Mouse (Mus musculus) kidney, postnatal 14 days (tissue): ENCODE results near the gene Msmb.
"Not testable (repeated sequence)": the region's sequence is repeated elsewhere in the genome, so short reads cannot be mapped to it uniquely, and the experiment has no call there.

Source experiments
- DNase-seq: peaks from one replicate; pipeline ENCODE4 v3.0.0; 2022; ENCODE audit warnings: mixed read lengths

Msmb gene

GRCm38 (mm10) chr14:32141723-32142122 lies at the start of gene Msmb:
TSS of gene Msmb (plus strand) at chr14:32142023.
- DNase-seq: no peak

DNA sequence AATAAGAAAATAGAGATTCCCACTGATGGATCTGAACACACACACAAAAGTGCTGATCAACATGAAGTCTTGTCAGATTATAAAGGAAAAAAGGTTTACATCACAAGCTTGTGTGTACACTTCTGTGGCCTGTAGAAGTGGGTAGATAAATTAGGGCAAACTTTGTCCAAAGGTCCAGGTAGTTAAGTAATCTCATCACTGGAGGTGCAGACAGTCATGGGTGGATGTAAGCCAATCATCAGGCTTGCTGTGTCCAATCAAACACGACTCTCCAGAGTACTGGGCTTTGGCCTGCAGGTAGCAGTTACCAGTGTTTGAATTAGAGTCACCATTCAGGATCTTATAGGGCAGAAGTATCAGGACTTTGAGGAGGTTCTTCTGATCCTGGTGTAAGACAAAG lies 48.8 kb upstream of the Msmb start:
- no peak for DNase-seq

GRCm38 (mm10) chr14:32093500-32094117 lies 48.2 kb upstream of the Msmb start:
- no peak for DNase-seq

DNA sequence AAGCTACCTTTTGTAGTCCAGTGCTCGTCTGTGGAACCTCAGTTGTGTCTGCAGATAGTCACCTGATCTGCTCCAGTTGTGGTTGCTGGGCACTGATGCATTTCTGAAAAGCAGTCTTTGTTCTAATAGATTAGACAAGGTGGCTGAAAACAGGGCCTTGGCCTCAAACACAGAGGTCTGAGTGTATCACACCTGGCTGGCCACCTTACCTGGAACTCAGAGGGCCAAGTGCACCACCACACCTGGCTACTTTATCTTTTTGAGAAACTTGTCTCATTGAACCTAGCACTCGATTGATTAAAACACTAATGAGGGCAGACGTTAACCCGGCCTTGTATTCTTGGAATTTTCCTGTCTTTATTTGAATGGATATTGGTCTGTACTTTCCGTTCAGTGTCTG lies 46.2 kb upstream of the Msmb start:
- DNase-seq: no peak

DNA sequence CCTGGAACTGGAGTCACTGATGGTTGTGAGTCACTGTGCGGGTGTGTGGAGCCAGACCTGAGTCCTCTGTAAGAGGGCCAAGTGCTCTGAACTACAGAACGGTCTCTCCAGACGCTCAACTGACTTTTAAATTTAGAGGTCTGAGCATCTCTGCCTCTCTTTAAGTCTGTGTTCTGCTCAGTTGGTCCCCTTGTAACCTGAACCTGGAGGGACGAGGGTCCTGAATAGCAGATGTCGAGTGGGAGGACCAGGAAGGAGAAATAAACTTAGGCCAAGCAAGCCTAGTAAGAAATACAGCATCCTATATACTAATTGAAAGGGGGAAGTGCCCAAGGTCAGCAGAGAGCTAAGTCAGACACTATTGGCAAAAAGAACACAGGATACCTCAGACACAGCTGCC lies 45.1 kb upstream of the Msmb start:
- no peak for DNase-seq

- no peak for DNase-seq
These were observed 44.1 kb upstream of the Msmb start for GRCm38 (mm10) chr14:32097691-32098090.

DNA sequence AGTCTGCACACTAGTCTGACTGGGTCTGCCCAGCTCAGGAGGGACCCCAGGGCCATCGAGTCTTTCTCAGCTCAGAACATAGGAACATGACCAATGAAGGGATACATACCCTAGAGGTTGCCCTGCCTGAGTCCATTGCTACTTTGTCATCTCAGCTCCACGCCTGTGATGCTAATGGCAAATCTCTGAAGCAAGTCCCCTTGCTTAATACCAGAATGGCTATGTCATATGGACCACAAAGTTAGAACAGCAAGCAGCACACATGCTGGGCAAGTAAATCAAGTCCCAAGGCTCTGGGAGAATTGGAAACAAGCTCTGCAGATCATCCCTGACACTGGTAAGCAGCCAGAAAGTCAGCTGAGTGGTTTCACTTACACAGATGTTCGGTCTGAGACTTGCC lies 42.9 kb upstream of the Msmb start:
- DNase-seq: no peak

DNA sequence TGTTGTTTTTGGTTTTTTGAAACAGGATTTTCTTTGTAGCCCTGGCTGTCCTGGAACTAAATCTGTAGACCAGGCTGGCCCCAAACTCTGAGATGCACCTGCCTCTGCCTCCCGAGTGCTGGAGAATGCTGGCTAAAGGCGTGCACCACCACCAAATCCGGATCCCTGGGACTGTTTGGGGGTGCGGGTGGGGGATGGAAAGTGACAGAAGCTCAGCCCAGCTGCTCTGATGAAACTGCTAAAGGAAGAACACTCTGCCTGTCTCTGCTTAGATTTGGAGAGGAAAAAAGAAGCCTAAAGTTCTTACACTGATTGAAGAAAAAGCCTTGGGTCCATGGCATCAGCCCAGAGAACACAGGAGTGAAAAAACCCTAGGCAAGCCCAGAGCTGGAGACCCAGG lies 38.3 kb upstream of the Msmb start:
- DNase-seq: no peak

GRCm38 (mm10) chr14:32105663-32106062 lies 36.2 kb upstream of the Msmb start:
- no peak for DNase-seq

GRCm38 (mm10) chr14:32106911-32107310 lies 34.9 kb upstream of the Msmb start:
- DNase-seq: no peak

DNA sequence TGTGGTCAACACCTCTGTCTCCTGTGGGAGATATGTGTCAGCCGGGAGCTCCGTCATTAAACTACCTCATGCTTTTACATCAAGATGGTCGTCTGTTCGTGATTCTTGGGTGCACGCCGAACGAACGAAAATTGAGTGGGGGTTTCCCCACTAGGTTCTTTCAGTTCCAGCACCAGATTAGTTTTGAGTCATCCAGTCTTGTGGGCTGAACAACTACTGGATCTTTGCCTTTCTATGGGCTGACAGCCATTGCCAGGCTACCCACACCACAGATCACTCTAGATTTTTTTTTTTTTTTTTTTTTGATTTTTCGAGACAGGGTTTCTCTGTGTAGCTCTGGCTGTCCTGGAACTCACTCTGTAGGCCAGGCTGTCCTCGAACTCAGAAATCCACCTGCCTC lies 29.7 kb upstream of the Msmb start:
- not testable (repeated sequence) for DNase-seq

- no peak for DNase-seq
These were observed 20.6 kb upstream of the Msmb start for GRCm38 (mm10) chr14:32120940-32121919.

- DNase-seq: peak; percentile 47
These were observed 19.9 kb upstream of the Msmb start for GRCm38 (mm10) chr14:32121920-32122315.

GRCm38 (mm10) chr14:32124261-32124660 lies 17.6 kb upstream of the Msmb start:
- no peak for DNase-seq

DNA sequence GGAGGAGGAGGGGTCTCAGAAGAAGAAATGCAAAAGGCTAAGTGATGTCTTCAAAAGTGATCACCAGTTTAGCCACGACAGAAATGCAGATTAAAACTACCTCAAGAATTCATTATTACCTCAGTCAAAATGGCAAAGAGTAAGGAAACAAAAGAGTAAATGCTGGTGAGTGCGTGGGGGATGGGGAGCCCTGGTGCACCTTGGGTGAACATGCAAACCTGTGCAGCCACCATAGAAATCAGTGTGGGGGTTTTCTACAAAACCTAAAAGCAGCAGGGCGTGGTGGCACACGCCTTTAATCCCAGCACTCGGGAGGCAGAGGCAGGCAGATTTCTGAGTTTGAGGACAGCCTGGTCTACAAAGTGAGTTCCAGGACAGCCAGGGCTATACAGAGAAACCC lies 16.6 kb upstream of the Msmb start:
- not testable (repeated sequence) for DNase-seq

- DNase-seq: no peak
These were observed 13.4 kb upstream of the Msmb start for GRCm38 (mm10) chr14:32128409-32128808.

GRCm38 (mm10) chr14:32131836-32132235 lies 10.0 kb upstream of the Msmb start:
- DNase-seq: no peak

DNA sequence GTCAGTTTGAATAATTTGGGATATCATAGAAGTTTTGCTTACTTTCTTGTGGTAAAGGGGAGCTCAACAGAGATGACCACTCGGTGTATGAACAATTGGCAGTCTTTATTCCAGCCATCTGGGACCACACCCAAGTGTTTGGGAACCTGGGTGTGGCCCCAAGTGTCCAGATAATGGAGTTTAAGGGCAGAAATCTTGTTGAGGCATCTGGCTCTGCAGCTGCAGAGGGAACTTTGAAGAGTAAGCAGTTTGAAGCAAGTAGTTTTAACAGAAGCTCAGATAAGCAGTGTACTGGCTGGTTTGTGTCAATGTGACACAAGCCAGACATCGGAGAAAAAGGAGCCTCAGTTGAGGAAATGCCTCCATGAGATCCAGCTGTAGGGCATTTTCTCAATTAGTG lies 7.5 kb upstream of the Msmb start:
- no peak for DNase-seq

GRCm38 (mm10) chr14:32136467-32136866 lies 5.4 kb upstream of the Msmb start:
- DNase-seq: not testable (repeated sequence)

- no peak for DNase-seq
These were observed 1.4 kb upstream of the Msmb start for GRCm38 (mm10) chr14:32140359-32140965.

DNA sequence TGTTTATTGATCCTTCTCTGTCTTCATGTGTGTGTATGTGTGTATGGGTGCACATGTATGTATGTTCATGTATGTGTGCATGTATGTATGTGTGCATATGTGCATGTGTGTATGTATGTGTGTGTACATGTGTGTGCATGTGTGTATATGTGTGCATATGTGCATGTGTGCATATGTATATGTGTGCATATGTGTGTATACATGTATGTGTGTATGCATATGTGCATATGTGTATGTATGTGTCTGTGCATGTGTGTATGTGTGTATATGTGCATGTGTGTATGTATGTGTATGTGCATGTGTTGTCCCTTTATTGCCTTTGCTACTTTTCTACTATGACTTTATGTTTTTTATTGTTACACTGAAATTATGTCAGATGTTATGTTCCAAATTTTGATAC lies 2.9 kb downstream of the Msmb start:
- DNase-seq: no peak

GRCm38 (mm10) chr14:32145401-32145800 lies 3.6 kb downstream of the Msmb start:
- DNase-seq: no peak

DNA sequence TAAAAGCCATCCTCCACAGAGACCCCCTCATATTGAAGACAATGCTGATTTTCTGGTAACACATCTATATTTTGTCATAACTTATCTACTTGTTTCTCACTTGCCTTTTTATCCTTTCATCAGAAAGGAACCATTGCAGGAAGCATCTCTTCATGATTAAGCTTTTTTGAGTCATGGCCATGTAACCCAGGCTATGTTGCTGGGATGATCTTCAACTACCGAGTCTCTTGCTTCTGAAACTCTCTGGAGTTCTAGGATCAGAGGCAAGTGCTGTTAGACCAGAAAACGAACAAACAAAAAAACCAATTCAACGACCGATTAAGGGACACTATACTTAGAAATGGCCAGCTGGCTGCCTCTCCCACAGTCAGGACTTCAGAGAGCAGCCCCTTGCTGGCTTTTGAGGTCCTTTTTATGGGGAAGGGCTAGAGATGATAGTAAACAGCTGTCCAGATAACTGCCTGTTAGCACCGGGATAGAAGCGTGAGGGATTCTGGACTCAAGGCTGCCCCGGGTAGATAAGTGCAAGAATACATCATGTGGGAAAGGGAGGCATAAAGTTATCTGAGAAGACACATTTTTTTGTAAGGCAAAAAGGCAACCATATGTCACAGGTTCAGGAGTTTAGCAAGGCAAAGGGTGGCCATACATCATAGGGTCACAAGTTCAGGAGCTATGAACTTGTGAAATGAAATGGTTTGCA lies 4.1 kb downstream of the Msmb start:
- no peak for DNase-seq
